Mouse (Mus musculus): ENCODE results near the gene Gbgt1.
"Not testable (repeated sequence)": the region's sequence is repeated elsewhere in the genome, so short reads cannot be mapped to it uniquely, and the experiment has no call there.

Gene Gbgt1

DNA sequence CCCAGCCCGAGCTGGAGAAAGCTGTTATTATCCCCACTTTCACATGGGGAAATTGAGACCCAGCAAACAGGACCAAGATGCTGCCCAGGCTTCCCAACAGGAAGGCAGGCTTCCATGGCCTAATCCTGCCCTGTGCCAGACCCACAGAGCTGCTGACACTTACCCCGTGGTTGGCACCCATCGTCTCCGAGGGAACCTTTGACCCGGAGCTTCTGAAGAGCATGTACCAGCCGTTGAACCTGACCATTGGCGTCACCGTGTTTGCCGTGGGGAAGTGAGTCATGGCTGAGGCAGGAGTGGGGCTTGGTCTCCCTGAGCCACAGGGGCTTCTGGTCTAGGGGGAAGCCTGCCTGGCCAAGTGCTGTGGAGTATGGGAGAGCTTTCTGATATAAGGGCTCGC is 6.3 kb downstream of the Gbgt1 start:
- no peak for DNase-seq (ENCODE audit: low spot score)

DNA sequence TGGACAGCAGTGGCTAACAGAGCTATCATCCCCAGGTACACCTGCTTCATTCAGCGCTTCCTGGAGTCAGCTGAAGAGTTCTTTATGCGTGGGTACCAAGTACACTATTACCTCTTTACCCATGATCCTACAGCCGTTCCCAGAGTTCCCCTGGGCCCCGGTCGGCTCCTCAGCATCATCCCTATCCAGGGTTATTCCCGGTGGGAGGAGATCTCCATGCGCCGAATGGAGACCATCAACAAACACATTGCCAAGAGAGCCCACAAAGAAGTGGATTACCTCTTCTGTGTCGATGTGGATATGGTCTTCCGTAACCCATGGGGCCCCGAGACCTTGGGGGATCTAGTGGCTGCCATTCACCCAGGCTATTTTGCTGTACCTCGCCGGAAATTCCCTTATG is 8.0 kb downstream of the Gbgt1 start:
- DNase-seq (ENCODE audit: low spot score), result no peak

DNA sequence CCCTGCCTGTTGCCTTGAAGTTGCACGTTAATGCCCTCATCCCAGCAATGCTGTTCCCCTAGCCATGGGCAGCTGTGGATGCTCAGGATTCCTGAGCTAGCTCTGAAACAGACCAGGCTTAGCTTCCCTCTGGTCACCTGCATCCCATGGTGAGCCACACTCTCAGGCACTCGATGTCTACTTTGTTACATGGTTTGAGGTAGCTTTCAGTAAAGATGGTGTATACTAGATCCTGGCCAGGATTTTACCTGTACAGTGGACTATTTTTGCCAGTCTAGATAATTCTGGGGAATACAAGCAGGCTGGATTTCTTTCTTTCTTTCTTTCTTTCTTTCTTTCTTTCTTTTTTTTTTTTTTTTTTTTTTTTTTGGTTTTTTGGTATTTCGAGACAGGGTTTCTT is 9.1 kb downstream of the Gbgt1 start, which contains the start of gene Gm10134:
Gm10134 (plus strand) TSS at position 301 of the 400 bp plus-strand sequence.
- DNase-seq (ENCODE audit: low spot score), result no peak

DNA sequence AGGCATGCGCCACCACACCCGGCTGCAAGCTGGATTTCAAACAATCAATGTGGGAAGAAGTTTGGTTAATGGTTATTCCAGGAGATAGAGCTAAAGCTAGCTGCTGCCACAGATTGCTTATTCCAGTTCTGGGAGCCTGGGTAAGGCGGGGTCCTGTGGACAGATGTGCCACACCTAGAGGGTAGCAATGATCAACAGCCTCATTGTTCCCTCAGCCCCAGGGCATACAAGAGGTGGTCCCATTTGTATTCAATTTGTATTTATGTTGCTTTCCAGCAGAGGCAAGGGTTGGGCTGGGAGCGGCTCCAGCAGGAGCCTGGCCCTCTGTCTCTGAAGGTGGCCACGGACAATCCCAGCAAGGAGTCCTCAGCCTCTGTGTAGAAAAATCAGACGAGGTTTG is 9.6 kb downstream of the Gbgt1 start:
- DNase-seq (ENCODE audit: low spot score), result no peak

DNA sequence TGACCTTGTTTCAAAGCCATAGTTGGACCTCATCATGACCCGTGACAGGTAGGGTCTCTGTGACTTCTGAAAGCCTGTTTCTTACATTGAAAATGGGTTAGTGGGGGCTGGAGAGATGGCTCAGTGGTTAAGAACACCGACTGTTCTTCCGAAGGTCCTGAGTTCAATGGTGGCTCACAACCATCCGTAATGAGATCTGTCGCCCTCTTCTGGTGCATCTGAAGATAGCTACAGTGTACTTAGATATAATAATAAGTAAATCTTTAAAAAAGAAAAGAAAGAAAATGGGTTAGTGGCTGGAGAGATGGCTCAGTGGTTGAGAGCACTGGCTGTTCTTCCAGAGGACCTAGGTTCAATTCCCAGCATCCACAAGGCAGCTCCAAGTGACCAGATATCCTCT is 14.9 kb downstream of the Gbgt1 start:
- not testable (repeated sequence) for DNase-seq (ENCODE audit: low spot score)

DNA sequence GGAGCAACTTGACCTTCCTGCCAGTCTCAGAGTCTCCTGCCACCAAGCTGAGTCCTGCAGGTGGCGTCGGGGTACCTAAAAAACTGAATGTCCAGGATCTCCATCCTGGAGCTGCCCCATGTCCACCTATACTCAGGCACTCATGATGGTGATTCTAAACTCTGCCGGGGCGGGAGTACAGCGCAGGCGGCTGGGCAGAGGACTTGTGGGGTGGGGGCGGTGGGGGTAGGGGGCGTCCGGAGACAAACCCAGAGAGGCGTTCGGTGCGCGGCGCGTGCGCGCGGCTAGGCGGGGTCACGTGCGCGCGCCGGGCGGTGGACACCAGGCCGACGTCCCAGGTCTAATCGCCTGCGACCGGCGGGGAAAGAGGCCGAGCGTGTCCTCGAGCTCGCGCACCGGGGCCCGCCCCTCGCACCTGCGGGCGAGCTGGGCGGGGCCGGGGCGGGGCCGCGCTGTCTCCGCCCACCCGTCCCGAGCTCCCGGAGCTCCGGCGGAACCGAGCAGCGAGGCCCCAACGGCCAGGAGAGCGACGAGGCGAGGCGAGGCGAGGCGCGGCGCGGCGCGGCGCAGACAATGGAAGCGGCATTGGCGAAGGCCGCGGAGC is 16.2 kb downstream of the Gbgt1 start, which contains the start of gene Ralgds:
Ralgds (plus strand) TSS at position 328 of the 604 bp plus-strand sequence.
- DNase-seq (ENCODE audit: low spot score), result peak; percentile 77

DNA sequence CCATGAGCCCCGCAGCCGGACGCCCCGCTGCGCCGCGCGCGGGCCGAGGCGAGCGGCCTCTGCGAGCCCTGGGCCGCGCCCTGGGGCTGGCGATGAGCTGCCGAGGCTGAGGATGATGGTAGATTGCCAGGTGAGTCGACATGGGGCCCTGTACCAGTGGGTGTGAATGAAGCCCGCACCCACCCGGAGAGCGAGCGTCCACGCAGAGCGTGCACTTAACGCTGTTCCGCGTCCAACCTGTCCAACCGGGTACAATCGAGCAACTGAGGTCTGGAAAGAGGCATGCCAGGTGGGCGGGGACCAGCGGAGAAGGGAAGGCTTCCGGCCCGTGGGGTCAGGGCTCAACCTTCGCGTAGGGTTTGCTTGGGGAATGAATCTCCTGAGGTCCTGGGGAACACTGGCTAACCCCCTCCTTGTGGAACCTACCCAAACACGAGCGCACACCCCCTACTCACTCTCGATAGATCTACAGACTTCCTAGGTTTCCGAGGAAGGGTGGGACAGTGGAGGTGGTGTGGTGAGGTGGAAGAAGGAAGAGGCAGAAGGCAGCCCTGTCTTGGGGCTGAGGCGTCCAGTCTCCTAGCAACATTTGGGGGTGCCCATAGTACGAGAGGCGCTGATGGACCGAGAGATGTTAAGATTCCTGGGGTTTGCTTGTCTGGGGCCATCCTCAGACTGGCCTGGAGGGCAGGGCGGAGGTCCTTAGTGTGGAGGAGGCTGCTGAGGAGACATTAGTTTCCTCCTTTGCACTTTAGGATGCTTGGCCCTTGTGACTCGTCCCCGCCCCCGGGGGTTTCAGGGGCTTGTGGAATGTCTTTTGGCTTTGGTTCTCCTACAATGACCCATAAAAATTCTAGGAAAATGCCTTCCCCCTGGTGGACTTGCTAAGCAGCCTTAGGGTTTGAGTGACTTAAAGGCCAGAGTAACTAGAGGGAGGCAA is 17.0 kb downstream of the Gbgt1 start:
- DNase-seq (ENCODE audit: low spot score), result peak; percentile 53

DNA sequence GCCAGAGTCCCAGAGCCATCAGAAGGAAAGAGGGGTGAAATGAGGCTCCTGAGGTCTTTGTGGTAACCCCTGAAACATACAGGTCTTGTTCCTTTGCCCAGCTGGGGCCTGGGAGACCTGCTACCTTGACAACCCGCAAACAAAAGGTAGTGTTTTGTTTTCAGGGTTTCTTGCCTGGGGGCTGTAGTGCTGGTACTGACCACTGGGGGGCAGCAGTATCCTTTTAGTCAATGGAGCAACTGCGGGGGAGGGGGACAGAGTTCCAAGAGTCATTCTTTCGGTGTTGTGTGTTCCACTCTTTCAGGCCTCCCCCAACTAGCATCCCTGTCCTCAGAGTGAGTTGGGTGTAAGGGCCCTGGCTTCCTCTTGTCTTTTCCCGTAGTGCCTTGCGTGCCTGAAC is 17.8 kb downstream of the Gbgt1 start:
- peak; percentile 82 for DNase-seq (ENCODE audit: low spot score)

DNA sequence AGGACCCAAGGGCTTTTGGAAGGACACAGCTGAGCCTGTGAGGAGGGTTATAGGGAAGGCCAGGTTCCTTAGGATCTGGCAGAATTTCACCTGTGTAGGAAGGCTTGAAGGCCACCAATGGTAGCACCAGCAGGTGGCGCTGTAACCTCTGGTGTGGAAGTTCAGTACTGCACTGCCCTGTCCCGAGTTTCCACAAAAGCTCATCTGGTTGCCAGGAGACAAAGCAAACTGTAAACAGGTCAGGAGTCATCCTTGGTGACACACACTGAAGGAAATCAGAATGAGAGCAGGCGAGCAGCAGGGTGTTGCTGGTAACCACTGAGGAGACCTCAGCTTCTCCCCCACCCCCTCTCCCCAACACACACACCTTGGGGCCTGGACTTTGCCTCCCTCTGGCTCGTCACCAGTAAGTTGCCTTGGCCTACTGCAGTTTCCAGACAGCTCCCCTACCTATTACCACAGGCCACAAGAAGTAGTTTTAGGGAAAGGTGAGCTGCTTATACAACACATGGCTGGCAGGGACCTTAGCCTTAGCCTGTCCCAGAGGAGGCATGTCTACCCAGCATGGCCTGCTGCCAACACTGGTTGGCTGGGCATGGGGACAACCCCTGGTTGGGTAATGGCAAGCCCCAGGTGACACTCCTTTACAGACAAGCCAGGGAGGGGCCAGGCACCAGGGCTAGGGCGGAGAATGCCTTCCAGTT is 20.7 kb downstream of the Gbgt1 start:
- DNase-seq (ENCODE audit: low spot score), result peak; percentile 89

DNA sequence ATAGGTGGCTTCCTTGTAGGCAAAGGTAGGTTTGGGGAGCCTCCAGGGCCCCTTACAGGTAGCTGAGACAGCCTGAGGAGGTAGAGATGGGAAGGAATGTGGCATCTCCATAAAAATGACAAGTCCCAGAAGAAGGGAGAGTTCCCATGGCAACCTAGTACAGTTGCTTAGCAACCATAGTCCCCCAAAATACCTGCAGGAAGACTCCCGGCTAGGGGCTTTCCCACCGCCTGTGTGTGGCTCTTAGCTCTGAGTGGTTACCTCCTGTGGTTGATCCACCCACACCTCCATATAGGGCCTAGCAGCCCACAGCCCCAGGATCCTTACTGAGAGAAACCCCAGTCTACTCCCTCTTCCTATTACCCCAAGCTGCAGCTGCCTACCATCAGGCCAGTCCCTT is 21.5 kb downstream of the Gbgt1 start:
- DNase-seq (ENCODE audit: low spot score), result no peak

DNA sequence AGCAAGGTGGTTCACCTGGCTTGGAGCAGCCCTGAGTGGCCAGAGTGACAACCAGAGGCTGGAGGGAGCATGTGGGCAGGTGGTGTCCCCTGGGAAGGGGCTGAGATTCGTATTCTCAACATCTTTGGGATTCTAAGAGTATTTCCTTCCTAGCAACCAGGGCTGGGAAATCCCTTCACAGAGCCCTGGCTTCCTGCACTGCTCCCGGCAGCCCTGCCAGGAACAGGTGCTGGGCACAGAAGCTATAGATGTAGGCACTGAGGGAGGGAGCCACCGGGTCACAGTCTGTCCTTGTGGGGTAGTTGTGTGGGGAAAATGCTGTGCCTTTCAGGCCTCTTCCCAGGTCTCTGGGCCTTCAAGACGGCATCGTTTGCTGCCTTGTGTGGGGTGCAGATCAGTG is 23.9 kb downstream of the Gbgt1 start:
- DNase-seq (ENCODE audit: low spot score), result no peak

DNA sequence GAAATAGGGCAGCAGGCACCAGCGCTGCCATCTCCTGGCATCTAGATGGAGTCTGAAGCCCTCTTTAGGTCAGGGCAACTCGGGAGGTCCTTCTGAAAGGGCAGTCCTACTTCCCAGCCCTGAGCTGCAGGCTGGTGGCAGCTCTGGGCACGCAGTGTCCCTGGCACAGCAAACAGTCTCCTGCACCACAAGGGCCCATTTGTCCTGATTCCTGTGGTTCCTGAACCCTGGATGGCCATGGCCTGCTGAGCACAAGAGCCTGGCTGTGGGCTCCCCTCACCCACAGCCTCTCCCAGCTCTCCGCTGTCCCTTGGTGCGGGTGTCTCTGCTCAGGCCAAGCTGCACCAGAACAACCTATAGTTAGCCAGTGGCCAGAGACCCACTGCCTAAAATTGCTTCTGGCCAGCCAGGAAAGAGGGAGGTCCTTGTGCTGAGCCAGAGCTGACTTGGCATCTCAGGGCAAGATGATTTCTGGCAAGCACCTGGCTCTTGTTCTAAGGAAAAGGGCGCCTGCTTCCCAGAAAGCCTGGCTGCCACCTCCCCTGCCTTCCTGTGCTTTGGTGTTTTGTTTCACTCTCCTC is 25.0 kb downstream of the Gbgt1 start:
- DNase-seq (ENCODE audit: low spot score), result no peak

DNA sequence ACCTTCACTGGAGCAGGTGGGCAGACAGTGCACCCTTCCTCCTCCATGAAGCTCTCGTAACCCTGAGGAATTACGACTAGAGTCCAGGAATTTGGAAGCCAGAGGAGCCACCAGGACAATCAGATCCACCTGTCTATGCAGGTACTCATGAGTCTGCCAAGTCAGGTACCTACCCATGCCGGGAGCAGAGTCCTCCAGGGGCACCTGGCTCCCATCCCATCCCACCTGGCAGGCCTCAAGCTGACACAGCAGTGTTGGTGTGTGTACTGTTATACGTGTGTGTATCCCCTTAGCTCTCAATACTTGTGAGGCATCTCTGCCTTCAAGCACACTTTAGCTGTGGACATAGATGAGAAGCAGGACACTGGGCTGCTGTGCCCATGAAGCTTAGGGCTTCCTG is 25.5 kb downstream of the Gbgt1 start:
- no peak for DNase-seq (ENCODE audit: low spot score)

DNA sequence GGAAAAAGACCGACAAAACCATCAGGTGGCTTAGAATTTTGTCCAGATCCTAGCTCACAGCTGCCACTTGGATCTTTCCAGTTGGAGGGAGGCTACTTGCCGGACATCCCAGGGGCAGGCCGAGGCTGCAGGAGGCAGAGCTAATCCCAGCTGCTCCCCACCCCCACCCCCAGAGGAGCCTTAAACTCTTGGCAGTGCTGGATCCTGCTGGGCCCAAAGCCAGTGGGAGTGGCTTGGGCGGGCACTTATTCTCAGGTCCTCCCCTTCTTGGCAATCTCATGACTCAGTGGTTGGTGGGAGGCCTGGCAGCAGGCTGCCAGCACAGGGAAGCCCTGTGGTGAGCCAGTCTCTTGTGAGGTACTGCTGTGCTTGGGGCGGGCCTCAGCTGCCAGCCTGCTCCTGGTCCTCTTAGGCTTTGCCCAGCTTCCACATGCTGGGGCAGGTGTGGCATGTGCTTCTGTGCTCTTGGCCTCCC is 27.0 kb downstream of the Gbgt1 start:
- DNase-seq (ENCODE audit: low spot score), result no peak

DNA sequence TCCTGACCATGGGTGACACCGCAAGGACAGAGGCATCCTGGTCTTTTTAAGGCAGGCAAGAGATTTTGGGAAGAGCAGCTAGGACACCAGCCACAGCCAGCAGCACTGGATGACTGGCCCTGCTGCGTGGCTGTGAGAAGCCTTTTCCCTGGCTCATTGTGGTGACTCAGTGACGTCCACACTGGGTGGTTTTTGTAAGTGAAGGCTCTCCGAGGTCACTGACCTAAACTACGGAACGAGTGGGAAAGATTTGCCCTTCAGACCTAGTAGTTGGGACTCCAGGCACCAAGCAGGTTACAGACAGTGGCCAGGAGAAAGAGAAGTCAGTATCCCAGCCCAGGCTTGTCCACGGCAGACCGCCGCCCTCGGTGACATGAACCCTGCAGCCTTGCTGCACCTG is 27.7 kb downstream of the Gbgt1 start:
- no peak for DNase-seq (ENCODE audit: low spot score)

DNA sequence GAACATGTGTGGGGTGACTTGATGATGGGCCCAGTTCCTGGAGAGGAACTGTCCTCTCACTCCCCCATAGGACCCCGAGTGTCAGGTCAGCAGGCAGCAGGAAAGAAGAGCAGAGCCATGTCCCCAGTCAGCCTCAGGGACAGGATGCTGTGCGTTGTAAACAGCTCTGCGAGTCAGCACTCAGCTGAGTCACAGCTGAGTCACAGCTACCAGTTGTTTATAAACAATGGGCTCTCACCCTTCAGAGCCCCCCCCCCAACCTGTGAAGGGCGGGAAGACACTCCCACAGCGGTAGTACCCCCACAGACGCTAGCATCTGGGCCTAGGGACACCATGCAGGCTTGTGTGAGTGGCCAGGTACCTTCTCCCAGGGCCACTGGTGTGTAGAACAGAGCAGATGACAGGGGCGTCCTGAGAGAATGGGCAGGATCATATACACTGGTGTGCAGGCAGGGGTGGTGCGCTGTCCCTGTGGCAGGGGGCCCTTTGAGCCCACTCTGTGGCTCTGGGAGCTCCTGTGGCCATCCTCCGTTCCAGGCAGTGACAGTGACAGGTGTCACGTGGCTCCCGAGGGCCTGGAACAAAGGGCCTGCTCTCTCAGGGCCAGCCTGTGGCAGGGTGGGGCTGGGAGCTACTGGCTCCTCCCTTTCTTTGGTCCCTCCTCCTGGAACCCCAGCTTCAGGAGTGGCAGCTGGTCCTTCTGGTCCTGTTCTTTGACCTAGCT is 28.7 kb downstream of the Gbgt1 start:
- peak; percentile 80 for DNase-seq (ENCODE audit: low spot score)

DNA sequence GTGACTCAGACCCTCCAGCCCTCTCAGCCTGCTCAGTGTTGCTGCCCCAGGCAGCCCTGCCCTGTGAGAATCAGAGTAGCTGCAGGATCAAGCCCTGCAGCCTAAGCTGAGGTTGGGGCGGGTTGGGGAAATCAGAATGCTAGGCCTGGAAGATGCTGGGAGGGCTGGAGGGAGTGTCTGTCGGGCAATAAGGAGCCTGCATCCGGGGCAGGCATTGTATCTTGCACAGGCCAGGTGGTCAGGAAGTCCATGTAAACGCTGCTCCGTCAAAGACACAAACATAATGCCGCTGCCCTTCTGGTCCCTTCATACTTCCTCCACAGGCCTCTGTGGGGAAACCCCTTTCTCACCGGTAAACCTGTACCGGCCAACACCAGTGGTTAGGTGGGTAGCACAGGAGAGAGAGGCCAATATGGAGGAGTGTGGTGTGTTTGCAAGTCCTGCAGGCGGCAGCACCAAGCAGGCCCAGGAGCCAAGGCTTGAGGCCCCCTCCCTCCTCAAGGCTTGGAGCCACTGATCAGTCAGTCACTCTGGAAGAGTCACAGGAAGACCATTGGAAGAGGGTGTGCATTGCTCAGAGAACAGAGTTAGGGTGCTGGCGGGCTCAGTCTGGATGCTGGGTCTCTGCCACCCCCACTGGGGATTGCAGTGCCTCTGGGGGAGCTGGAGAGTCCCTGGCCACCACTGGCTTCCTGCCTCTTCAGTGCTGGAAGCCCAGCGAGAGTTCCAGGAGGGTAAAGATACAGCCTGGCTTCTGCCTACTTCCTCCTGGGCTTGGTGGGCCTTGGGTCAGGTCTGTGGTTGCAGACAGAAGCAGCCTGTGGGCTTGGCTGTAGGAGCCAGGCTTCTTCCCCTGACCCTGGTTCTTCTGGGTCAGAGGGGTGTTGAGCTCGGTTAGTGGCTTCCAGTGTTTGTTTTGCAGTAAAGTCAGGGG is 29.5 kb downstream of the Gbgt1 start:
- peak; percentile 57 for DNase-seq (ENCODE audit: low spot score)

DNA sequence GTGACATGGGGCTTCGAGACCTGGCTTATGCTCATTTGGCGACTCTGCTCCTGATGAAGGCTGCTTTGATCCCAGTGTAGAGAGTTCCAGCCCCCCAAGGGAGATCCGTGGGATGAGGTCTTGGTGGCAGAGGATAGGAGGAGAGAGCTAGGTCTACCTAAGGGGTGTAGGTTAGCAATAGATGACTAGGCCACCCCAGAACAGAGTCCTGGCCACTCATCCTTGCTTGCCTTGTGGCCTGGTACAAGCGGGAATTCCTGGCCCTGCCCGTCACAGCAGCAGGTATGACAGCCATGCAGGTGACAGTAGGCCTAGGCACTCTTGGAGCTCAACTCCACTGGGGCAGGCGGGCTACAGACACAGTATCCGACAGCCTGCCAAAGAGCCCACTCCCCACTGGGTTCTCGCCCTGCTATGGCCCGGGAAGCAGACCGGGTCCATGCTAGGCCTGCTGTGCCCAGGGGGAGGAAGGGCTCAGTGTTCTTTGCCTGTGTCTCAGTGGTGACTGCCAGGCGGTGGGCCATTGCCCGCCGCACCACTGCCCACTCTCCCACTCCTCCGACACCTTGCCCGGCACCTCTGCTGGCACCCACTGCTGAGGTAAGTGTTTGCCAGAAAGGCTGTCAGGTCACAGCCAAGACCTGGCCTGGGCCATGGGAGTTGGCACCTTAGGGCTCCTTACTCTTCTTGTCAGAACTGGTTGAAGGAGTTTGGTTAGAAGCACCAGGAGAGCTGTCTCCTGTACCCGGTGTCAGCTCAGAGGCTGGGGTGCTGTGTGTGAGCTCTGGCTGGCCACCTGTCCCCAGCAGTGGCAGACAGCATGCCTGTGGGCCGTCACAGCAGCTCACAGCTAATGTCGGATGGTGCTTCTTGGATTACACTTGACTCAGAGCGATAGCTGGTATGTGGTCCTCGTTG is 31.0 kb downstream of the Gbgt1 start:
- DNase-seq (ENCODE audit: low spot score), result no peak

DNA sequence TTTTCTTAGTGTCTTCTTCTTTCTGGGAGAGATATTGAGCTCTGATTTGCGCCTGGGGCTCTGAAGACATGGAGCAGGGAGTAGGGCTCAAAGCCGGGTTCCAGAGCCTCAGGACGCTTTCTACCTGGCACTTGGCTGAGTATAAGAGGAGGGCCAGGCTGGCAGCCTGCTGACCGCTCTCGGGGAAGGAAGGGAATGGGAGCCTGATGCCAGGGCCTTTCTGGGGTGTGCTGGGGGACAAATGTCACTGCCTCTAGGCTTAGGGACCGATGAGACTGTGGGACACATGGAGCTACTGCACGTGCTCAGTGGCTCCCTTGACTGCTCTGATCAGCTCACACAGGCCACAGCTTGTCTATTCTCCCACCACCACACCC is 31.7 kb downstream of the Gbgt1 start:
- DNase-seq (ENCODE audit: low spot score), result no peak

Data from embryo, embryonic 10 days (tissue).